Mouse (Mus musculus) heart, postnatal 10 days (tissue): ENCODE measurements around the gene Dhrs11. TPM values are rescaled to one million over a fixed set of nuclear protein-coding genes. Genes with fewer than 3 reads are reported as not detected.

Source experiments
- DNase-seq, 2 experiments: peaks; one replicate each; pipeline ENCODE4 v3.0.0; 2021
- intact Hi-C: fragments of 180-260 bp; cut with DNase I; formaldehyde crosslinking; loops from one replicate; pipeline ENCODE4 v1.15.1; 2025
- total RNA-seq, 2 experiments: library from RNA; stranded (reverse); gene quantifications; 2 replicates each; pipeline ENCODE4 v1.2.3; 2021

The Dhrs11 gene
- total RNA-seq, 2 experiments from 2014 or later = 89.9 to 97.0 TPM

DNA sequence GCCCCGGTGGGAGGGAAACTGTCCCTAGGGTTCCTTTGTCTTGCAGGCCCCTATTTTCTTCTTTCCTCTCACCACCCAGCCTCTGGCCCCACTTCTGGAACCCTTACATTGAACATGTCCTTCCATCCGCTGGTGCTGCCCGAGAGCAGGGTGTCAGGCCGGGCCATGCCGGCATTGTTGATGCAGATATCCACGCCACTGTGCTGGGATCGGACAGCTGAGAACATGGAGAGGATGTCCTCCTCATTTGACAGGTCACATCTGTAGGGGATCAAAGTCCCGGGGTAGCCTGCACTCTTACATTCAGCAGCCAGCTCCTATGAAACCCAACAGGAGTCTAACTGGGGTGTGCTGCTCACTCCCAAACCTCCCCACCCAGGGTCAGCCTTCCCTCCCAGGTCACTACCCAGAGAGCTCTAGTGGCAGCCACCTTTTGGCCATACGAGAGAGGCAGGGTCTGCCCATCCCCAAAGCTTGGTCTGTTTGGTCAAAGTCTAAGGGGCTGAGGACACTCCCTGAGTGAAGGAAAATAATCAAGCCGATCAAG lies 3.5 kb downstream of the Dhrs11 start:
- no peak for DNase-seq
- intact Hi-C loops = no loop called here

DNA sequence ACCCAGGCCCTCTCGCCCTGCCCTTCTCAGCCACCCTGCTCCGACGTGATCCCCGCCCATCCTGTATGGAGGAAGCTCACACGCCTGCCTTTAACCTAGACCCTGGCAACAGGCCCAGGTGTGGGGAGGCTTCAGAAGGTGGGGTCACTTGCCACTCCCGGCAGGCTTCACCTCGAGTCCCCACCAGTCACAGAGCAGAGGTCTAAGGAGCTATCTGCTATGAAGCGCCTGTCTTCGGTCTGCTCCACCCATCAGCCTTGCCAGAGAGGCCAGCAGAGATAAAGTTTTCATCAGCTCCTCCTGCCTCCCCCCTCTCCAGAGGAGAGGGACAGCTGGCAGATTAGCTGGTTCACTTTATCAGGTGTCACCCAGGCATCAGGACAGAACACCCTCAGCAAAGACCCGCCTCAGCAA lies 5.3 kb downstream of the Dhrs11 start:
- peak; percentile 61 to 75 for DNase-seq
- intact Hi-C loops = no loop called here

DNA sequence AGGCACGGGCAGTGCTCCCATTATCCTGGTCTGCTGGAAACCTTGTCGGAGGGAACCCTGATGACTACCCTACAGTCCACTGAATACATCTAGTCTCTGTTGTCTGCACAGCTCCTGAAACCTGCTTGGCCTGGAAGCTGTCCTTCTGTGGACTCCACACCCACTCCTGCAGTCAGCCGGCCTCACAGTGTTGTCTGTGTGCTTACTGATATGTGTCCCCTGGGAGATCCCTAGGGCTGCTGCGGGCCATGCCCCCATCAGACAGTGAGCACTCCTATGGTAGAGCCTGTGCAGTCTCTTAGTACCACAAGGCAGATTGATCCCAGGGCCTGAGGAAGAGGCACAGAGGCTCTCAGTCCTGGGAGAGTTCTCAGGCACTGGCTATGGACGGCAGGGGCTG lies 6.3 kb downstream of the Dhrs11 start:
- no peak for DNase-seq
- intact Hi-C loops = no loop called here

DNA sequence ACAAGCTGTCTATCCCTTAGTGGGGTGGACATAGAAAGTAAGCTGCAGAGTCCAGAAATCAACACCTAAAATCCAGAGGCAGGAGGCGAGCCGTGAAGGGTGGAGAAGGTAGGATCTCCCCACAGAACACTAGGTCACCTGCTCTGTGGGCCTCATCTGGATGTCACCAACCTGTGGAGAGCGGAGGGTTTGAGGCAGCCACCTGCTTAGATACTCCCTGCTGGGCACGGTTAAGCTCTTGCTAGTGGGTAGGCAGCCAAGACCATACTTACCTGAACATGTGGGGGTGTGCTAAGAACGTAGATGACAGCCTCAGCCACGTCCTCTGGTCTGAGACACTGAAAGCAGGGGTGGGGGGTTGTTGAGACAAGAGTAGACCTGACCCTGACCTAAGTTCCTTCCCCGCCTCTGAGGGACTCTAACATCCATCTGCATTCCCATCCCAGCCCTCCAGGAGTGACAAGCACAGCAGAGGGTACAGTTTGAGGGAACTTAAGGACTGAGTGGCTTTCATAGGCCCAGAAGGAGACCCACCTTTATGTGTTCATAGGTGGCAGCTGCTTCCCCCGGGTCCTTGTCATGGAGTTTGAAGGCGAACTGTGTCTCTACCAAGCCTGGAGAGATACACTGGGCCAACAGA lies 7.5 kb downstream of the Dhrs11 start:
- intact Hi-C loops = no loop called here
- DNase-seq = no peak

DNA sequence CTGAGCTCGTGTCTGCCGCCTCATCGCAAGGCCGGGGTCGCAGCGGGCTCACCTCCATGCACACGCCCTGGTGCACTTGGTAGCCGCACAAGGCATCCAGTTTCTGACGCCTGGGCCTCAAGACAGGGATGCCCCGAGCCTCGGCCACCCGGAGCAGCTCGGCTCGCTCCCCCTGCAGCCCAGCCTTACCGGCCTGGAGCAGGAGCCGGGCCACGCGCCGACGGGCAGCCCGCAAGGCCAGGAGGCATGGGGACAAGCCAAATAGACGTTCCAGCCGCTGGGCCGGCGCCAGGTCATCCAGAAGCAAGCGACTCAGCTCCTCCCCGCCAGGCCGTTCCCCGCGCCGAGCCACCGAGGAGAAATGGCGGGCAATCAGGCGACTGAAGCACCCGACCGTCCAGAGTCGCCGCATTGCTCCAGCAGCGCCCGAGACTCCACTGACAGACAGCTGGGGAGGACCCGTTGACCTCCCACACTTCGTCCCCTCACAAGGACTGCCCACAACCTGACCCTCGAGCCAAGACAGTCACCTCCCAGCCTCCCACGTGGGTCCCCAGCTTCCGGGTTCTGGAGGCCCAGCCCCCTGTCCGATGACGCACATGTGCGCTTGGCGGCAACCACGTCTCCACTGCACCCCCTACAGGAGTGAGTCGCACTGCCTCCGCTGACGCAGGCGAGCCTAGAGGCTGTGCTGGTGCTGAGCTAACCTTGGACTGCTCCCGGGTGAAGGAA lies 9.7 kb downstream of the Dhrs11 start, which contains the start of gene Mrm1:
Mrm1 (minus strand) TSS at position 555 of the 732 bp plus-strand sequence.
- intact Hi-C loops = loop anchor here (5.0 kb wide), 1 partner anchor 392 kb away; no protein-coding TSS in a partner anchor
- DNase-seq = peak; percentile 97 to 98

DNA sequence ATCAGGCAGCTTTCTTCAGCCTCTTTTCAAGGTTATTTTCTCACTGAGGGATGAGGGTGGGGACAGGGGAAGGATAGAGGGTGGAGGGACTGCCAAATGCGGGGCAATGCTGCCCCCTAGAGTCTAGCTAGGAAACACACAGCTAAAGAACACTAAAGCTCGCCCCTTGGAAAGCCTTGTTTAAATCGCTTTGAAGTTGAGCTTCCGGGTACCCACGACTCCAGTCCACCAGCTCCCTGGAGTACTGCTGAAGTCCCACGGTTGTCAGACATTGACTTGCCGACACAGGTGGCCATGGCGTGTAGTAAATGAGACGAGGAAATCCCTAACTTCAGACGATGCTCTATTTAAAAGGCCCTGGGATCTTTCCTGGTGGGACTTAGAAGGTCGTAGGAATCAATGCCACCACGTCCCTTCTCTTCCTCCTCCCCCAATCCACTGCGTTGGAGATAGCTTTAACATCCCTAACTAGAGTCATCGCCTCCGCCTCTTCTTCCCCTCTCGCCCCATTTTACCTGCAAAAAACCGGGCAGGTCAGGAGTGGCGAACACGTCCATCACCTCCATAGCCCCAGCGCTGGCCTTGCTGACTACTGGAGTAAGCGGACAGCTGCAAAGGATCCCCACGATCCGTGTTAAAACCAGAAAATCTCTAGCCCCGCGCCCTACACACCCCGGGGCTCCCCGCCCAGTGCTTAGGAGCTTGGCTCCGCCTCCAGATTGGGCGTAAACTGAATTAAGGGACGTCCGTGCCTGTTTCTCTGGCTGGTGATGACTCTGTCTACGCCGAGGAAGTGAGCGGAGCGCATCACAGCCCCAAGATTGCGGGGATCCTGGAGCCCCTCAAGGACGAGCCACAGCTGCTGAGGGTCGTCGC lies 10.5 kb downstream of the Dhrs11 start:
- intact Hi-C loops = loop anchor here (5.0 kb wide), 1 partner anchor 391 kb away; no protein-coding TSS in a partner anchor
- peak; percentile 84 to 89 for DNase-seq

DNA sequence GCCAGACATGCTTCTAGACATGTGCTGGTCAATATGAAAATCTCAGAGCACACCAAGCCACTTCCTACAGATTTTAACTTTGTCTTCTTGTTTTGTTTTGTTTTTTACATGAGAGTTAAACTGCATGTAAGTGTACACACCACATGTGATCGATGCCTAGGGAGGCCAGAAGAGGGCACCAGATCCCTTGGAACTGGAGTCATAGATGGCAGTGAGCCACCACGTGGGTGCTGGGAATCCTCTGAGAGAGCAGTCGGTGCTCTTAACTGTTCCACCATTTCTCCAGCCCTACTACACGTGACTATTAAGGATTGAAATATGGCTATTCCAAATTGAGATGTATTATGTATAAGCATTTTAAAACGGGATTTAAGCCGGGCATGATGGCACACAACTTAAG lies 11.4 kb downstream of the Dhrs11 start:
- peak in 1 of 2 experiments; percentile 43 for DNase-seq

DNA sequence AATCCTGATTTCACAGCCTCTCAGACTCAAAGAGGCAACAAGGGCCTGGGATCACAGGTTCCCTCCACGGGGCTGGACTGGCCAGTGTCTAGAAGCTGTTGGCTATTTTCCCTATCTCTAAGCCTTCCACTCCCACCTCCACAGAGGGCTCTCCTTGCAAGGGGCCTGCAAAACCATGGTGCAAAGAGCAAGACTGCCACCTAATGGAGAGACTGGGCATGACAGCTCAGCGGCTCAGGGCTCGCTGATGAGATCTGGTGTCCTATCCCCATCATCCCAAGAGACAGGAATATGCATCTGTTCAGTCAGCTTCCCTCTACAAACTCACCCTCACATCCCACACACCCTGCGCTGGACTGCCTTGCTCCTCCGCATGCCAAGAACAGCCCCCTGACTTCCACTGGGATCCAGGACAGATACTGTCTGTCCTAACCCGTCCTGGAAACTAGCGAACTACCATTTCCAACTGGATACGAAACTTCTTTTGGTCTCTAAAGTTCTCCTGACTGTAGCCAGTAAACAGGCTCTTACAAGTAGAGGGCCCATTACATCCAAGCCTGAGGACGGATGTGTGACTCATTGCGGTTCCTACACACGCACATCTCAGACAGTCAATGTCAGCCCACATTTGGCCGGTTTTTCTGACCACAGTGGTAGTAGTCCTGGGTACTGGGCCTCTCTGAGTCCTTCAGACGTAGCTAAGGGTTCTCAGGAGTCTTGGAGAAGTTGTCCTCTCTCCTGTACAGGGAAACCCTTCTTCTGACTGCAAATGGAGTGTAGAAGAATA lies 14.9 kb downstream of the Dhrs11 start:
- intact Hi-C loops = no loop called here
- peak; percentile 70 to 83 for DNase-seq

More for the DNA sequence above, 11.4 kb downstream of the Dhrs11 start:
- intact Hi-C loops = loop anchor here (5.0 kb wide), 1 partner anchor 390 kb away; no protein-coding TSS in a partner anchor

DNA sequence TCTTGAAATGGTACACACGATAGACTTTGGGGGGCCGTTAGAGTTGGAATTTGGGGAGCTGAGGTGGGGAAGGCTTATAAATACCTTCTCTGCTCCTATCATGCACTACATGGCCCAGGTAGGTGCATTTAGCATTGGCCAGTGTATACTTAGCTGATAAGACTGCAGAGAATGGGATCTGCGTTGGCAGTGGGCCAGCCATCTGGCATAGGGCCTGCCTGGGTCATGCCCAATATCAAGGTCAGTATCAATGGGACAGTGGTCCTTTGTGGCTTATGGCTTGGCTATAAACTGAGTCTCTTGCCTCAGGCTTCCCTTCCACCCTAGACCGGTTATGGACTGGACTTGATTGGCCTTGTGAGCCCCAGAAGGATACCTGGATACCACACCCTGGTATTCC lies 24.4 kb downstream of the Dhrs11 start:
- intact Hi-C loops = no loop called here
- no peak for DNase-seq

DNA sequence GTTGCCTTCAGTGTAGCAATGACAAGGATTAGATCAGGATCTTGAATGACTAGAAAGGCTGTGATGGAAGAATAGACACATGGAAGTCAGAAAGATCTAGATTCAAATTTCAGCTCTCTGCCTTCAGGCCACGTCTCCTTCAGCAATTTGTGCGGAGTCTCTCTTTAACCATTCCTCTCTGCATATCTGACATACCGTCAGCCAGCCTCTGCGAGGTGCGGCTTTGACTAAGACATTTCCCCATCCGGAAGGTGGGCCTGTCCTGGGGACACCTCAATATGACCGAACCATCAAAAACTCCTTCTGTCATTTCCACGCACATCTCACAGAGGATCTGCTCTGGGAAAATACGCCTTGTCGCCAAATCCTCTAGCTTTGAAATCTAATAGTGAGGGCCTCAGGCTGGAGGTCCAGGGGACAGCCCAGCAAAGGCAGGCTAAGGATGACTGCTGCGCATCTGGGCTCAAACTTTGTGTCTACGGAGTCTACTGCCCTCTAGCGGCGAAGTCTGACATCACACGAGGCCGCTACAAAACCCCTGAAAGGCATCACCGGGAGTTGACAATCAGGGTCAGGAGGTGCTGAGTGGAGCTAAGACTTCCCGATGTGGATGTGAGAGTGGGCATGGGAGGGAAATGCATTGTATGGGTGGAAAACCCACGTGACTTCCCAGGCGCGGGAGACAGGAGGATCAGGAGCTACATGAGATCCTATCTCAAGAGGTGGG lies 31.0 kb downstream of the Dhrs11 start:
- intact Hi-C loops = loop anchor here (5.0 kb wide), 1 partner anchor 285 kb away; the partner anchor contains the start of gene Aatf
- DNase-seq = peak; percentile 68 to 82

DNA sequence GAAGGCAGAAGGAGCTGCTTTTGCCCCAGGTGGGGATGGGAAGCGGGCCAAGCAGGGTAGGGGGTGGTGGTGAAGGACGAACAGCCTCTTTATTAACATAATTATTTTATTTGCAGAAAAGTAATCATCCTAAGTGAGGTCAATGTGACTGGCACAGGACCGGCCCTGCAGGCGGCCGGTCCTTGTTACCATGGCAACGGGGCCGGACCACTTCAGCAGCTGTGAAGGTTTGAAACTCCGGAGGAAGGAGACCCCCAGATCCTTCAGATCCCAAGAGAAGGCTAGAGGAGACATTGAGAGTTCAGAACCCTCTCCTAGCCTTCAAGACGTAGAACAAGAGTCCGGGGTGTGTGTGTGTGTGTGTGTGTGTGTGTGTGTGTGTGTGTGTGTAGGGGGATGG lies 31.8 kb downstream of the Dhrs11 start:
- DNase-seq = no peak
- intact Hi-C loops = loop anchor here (5.0 kb wide), 1 partner anchor 285 kb away; the partner anchor contains the start of gene Aatf

DNA sequence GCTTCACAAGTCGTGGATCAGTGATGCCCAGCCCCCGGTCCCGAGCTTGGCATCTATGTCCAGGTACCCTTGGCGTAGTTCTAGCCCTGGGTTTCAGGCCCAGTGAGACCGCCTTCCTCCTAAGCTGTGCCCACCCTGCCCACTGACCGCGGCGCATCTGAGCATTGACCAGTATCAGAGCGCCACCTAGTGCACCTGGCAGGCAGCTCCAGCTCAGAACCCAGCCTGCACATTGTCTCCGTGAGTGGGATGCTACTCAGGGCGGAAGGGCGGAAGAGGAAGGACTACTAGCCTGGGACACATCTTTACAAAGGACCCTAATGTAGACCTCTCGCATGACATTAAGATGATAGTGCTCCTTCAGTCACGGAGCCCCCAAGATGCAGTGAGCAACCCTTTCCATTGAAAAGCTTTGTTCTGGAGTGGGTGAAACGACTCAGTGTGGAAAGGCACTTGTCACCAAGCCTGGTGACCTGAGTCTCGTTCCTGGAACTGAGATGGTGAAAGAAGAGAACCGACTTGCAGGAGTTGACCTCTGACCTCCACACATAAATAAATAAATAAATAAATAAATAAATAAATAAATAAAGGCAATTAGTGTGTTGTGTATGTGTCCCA lies 34.2 kb downstream of the Dhrs11 start:
- intact Hi-C loops = loop anchor here (1.0 to 5.0 kb wide), 3 partner anchors 72 to 365 kb away; partner anchors contain the start of gene Aatf
- DNase-seq = peak; percentile 69 to 82

DNA sequence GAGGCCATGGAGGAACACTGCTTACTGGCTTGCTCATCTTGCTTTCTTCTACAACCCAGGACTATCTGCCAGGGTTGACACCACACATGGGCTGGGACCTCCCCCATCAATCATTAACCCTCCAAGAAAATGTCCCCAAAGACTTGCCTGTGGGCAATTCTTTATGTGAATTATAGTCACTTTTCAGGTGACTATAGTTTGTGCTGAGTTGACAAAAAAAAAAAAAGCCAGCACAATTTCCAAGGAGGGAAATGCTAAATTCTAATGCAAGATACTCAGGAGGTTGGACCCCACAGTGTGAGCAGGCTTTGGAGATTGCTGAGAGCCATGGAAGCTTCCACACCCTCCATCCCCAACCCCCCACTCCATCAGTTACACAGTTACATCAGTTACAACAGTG lies 35.2 kb downstream of the Dhrs11 start:
- DNase-seq = no peak

DNA sequence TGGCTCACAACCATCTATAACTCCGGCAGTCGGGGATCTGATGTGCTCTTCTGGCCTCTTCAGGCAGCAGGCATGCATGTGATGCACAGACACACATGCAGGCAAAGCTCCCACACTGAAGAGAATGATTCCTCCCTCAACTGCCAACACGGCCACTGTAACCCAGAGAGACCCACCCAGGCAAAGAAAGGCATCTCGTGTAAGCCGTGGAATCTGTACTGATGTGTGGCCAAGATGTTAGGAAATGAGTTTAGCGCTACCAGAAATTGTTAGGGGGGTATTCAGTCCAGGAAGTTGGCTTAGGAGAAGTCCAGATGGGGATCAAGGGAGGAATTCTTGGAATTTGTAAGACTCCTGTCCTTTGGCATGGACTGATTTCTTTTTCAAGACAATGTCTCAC lies 38.4 kb downstream of the Dhrs11 start:
- no peak for DNase-seq
- intact Hi-C loops = loop anchor here (5.0 kb wide), 1 partner anchor 68 kb away; no protein-coding TSS in a partner anchor

More for the DNA sequence above, 35.2 kb downstream of the Dhrs11 start:
- intact Hi-C loops = loop anchor here (5.0 kb wide), 1 partner anchor 71 kb away; no protein-coding TSS in a partner anchor

DNA sequence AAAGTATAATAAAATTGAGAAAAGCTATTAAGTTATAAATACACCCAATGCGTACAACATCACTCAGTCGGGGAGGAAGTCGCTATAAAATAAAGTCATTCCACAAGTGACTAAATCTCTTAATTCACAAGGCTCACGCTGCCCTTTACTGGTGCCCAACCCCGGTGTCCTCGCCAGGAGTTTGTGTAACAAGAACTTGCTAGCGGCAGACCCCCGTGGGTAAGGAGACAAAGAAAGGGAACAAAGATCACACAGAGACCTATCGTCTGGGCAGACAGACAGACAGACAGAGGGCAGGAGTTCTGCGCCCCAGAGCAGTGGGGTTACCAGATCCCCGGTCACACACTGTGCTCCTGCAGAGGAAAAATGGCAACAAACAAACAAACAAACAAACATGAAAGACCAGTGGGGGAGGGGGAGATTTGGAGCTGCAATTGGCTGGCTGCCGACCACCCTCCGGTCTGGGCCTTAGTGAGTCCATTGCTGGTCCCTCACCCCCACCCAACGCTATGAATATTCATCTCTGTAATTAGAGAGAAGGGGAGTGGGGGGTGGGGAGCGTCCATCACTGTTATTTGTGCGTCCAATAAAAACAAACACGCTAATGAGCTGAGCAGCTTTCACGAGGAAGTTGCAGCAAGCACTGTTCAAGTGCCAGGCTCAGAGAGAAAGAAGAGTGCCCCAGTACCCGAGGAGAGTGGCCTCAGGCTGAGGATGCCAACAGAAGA lies 48.5 kb downstream of the Dhrs11 start:
- intact Hi-C loops = no loop called here
- no peak for DNase-seq

DNA sequence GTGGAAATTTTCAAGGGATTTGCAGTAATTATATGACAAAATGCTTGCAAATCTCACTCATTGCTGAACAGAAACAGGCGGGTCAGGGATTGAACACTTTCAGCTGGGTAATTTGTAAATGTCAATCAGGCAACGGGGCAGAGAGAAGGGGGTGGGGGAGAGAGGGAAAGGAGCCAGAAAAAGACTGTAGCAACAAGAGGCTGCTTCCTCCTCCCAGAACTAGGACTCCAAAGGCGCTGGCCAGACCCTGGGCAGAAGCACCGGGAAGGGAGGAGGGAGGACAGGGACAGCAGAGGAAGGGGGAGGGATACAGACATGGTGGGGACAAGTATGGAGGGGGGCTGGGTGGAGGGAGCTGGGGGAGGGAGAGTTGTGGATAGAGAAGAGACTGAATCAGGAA lies 53.2 kb downstream of the Dhrs11 start:
- intact Hi-C loops = no loop called here

DNA sequence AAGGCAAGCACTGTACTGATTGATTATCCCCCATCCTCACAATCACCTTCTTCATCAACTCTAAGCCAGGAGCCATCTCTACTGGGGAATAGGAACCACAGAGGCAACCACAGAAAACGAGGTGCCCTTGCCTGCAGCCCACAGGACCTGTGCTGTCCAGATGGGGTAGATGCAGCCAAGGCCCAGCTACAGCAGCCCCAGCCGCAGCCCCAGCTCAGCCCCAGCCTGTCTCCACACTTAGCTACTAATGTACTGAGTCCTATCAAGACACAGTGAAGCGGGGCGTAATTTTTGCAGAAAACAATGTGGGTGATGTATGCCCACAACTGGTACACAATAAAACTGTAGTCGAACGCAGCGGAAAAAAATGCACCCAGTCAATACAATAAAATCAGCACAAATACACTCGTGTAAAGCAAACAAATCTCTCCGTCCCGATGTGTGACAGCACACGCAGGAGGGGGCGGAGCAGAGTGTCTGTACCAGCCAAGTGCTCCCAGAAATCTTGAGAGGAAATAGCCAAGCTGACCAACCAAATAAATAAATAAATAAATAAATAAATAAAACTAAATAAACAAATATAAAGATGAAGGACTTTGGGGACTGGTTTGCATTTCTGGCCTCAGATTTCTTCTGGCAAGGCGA lies 53.8 kb downstream of the Dhrs11 start:
- intact Hi-C loops = no loop called here
- no peak for DNase-seq

More for the DNA sequence above, 53.2 kb downstream of the Dhrs11 start:
- DNase-seq = no peak
